ENCODE assay signal across 8 mouse cellular contexts in genomic region chr2:137977767-137978166, GRCm38 (mm10).
DNase-seq lines count a peak whose midpoint lies in the region; ATAC-seq and TF ChIP-seq lines count a peak whose summit lies in the region.
"Had no signal": no experiment of that assay in that cellular context is flagged by ENCODE, and none has a peak within 500 bp of the region (broad histone marks: within the 10 kb centered on the region; RNA-seq: fewer than 3 reads in every experiment).

No protein-coding gene starts in this region.

- no peaks in the 10 kb centered on the region for H3K36me3 ChIP-seq in lung, embryonic 14.5 days (ENCODE audit: insufficient read depth)
- no peaks in the 10 kb centered on the region for H3K36me3 ChIP-seq in hindbrain, embryonic 16.5 days (ENCODE audit: control insufficient read depth, insufficient read depth, low read length)
- no peaks in the 10 kb centered on the region for H3K36me3 ChIP-seq in neural tube, embryonic 14.5 days (ENCODE audit: control insufficient read depth, insufficient read depth, low read length)

- H3K4me2 ChIP-seq in lung, embryonic 14.5 days = no peak overlapping the region
- no peak overlapping the region for H3K4me2 ChIP-seq in hindbrain, embryonic 16.5 days (ENCODE audit: low read length)
- H3K4me2 ChIP-seq in neural tube, embryonic 14.5 days (ENCODE audit: low read depth, low read length) = no peak overlapping the region

- no peak overlapping the region for H3K9ac ChIP-seq in lung, embryonic 14.5 days
- H3K9ac ChIP-seq in hindbrain, embryonic 16.5 days (ENCODE audit: low read depth, low read length) = no peak overlapping the region
- no peak overlapping the region for H3K9ac ChIP-seq in neural tube, embryonic 14.5 days (replicated peaks; ENCODE audit: low read depth, low read length)

- H3K27ac ChIP-seq in lung, embryonic 14.5 days (ENCODE audit: low read depth) = no peak overlapping the region
- no peak overlapping the region for H3K27ac ChIP-seq in hindbrain, embryonic 16.5 days (ENCODE audit: low read depth, low read length)
- no peak overlapping the region for H3K27ac ChIP-seq in neural tube, embryonic 14.5 days (ENCODE audit: low read depth, low read length)

- DNase-seq in lung, embryonic 14.5 days = peak; percentile 74
- no peak for DNase-seq in lung, postnatal 14 days
- DNase-seq in cerebellum, adult 9-11 months = peak; percentile 20
- no peak for DNase-seq in adrenal gland, postnatal 14 days
- DNase-seq in ovary, postnatal 10 days (ENCODE audit: low spot score) = no peak
- DNase-seq: heart, adult 18-20 months had no signal

- no peaks in the 10 kb centered on the region for H3K4me1 ChIP-seq in lung, embryonic 14.5 days (ENCODE audit: insufficient read depth)
- no peaks in the 10 kb centered on the region for H3K4me1 ChIP-seq in hindbrain, embryonic 16.5 days (ENCODE audit: control insufficient read depth, insufficient read depth, low read depth, low read length)
- H3K4me1 ChIP-seq in neural tube, embryonic 14.5 days (ENCODE audit: control insufficient read depth, insufficient read depth, low read length) = no peaks in the 10 kb centered on the region

- peak; percentile 65 for TF ChIP-seq CTCF in lung, embryonic 14.5 days (IDR thresholded peaks at IDR 0.05; ENCODE audit: low read depth)

- H3K9me3 ChIP-seq in lung, embryonic 14.5 days (ENCODE audit: low read depth, low read length) = no peaks in the 10 kb centered on the region
- H3K9me3 ChIP-seq in hindbrain, embryonic 16.5 days (ENCODE audit: control insufficient read depth, low read length) = no peaks in the 10 kb centered on the region
- no peaks in the 10 kb centered on the region for H3K9me3 ChIP-seq in neural tube, embryonic 14.5 days (ENCODE audit: control insufficient read depth, low read length)

- WGBS in lung, embryonic 14.5 days = 36% methylated on average over 4 of the region's 4 CpGs
- WGBS in hindbrain, embryonic 16.5 days = 38% methylated on average over 4 of the region's 4 CpGs
- 60% methylated on average over 4 of the region's 4 CpGs for WGBS in neural tube, embryonic 14.5 days

- H3K27me3 ChIP-seq in lung, embryonic 14.5 days (ENCODE audit: insufficient read depth, low read length) = no peaks in the 10 kb centered on the region
- H3K27me3 ChIP-seq in hindbrain, embryonic 16.5 days (replicated peaks; ENCODE audit: control insufficient read depth, insufficient read depth, low read length) = no peaks in the 10 kb centered on the region
- H3K27me3 ChIP-seq in neural tube, embryonic 14.5 days (ENCODE audit: control insufficient read depth, insufficient read depth, low read length) = no peaks in the 10 kb centered on the region

- H3K4me3 ChIP-seq in lung, embryonic 14.5 days (ENCODE audit: low read depth, low read length) = no peak overlapping the region
- H3K4me3 ChIP-seq in hindbrain, embryonic 16.5 days (ENCODE audit: low read length) = no peak overlapping the region
- no peak overlapping the region for H3K4me3 ChIP-seq in neural tube, embryonic 14.5 days (ENCODE audit: low read depth, low read length)

- peak; percentile 66 for ATAC-seq in lung, embryonic 14.5 days (ENCODE audit: insufficient read depth)
- peak; percentile 76 for ATAC-seq in hindbrain, embryonic 16.5 days
- peak; percentile 63; the same call in 1 of the 2 replicates for ATAC-seq in neural tube, embryonic 14.5 days (ENCODE audit: low read depth)

Comparison
In these comparisons a context has a peak if more than half of its experiments do, and no peak if none do; other contexts are left out.
1. DNase-seq: peak in lung, embryonic 14.5 days (single experiment) and cerebellum, adult 9-11 months (single experiment); none in lung, postnatal 14 days (single experiment), adrenal gland, postnatal 14 days (single experiment) and ovary, postnatal 10 days (single experiment).
2. Peak in every context shown above with its lines, with median percentiles within 50 percentile points of each other: ATAC-seq.